Comparison of ENCODE assay signal across 19 mouse cellular contexts in genomic region chr11:101364531-101364931, GRCm38 (mm10). TPM values are rescaled to one million over a fixed set of nuclear protein-coding genes. Genes with fewer than 3 reads are reported as not detected.
A peak's percentile ranks its signal among the peaks of the same experiment; 100 is the strongest.
DNase-seq lines count a peak whose midpoint lies in the region; ATAC-seq lines count a peak whose summit lies in the region.
"Had no signal": no experiment of that assay in that cellular context is flagged by ENCODE, and none has a peak within 500 bp of the region (broad histone marks: within the 10 kb centered on the region; RNA-seq: fewer than 3 reads in every experiment).

No protein-coding gene starts in this region.

- 70% methylated on average over 3 of the region's 5 CpGs for WGBS in kidney, embryonic 14.5 days
- WGBS in kidney, embryonic 16.5 days, result 75% methylated on average over 5 of the region's 5 CpGs
- 3% methylated on average over 5 of the region's 5 CpGs for WGBS in liver, embryonic 12.5 days (ENCODE audit: insufficient replicate concordance)
- 92% methylated on average over 5 of the region's 5 CpGs for WGBS in midbrain, embryonic 13.5 days

- H3K36me3 ChIP-seq in kidney, embryonic 14.5 days (ENCODE audit: control insufficient read depth, insufficient read depth, low read length), result no peaks in the 10 kb centered on the region
- no peaks in the 10 kb centered on the region for H3K36me3 ChIP-seq in kidney, embryonic 16.5 days (ENCODE audit: insufficient read depth, low read length)
- H3K36me3 ChIP-seq in liver, embryonic 12.5 days, result no peaks in the 10 kb centered on the region
- H3K36me3 ChIP-seq in midbrain, embryonic 13.5 days, result no peaks in the 10 kb centered on the region
- H3K36me3 ChIP-seq: limb, embryonic 12.5 days had no signal

- H3K4me2 ChIP-seq in kidney, embryonic 14.5 days (replicated peaks; ENCODE audit: low read depth, low read length), result no peak overlapping the region
- no peak overlapping the region for H3K4me2 ChIP-seq in kidney, embryonic 16.5 days (replicated peaks; ENCODE audit: low read depth, low read length)
- H3K4me2 ChIP-seq in liver, embryonic 12.5 days, result no peak overlapping the region
- no peak overlapping the region for H3K4me2 ChIP-seq in midbrain, embryonic 13.5 days (replicated peaks)
- H3K4me2 ChIP-seq: limb, embryonic 12.5 days; midbrain, embryonic 11.5 days had no signal

- peak; percentile 83 for DNase-seq in kidney, adult 11 months
- peak; percentile 80 for DNase-seq in yolk sac, embryonic 10.5 days (ENCODE audit: low spot score)
- DNase-seq in lung, adult 18-20 months, result no peak
- DNase-seq in embryo, embryonic 10.5 days (ENCODE audit: low spot score), result no peak
- DNase-seq: adrenal gland, adult 2 months; cerebellum, adult 8-10 months; gastrocnemius, postnatal 10 days; lung, postnatal 10 days had no signal

- no peaks in the 10 kb centered on the region for H3K27me3 ChIP-seq in kidney, embryonic 14.5 days (ENCODE audit: control insufficient read depth, insufficient read depth, low read length)
- no peaks in the 10 kb centered on the region for H3K27me3 ChIP-seq in kidney, embryonic 16.5 days (ENCODE audit: insufficient read depth, low read length)
- H3K27me3 ChIP-seq in liver, embryonic 12.5 days (replicated peaks), result no peaks in the 10 kb centered on the region
- H3K27me3 ChIP-seq in midbrain, embryonic 13.5 days, result no peaks in the 10 kb centered on the region
- H3K27me3 ChIP-seq: limb, embryonic 12.5 days had no signal

- no peak overlapping the region for H3K9ac ChIP-seq in kidney, embryonic 14.5 days (ENCODE audit: low read depth, low read length)
- H3K9ac ChIP-seq in kidney, embryonic 16.5 days (replicated peaks; ENCODE audit: low read length), result no peak overlapping the region
- H3K9ac ChIP-seq in liver, embryonic 12.5 days, result no peak overlapping the region
- no peak overlapping the region for H3K9ac ChIP-seq in midbrain, embryonic 13.5 days (replicated peaks)
- H3K9ac ChIP-seq: limb, embryonic 12.5 days had no signal

- H3K27ac ChIP-seq in kidney, embryonic 14.5 days (ENCODE audit: low read depth, low read length), result no peak overlapping the region
- H3K27ac ChIP-seq in kidney, embryonic 16.5 days (ENCODE audit: low read length), result peak overlapping the region; percentile 57; the same call in 1 of the 2 replicates
- no peak overlapping the region for H3K27ac ChIP-seq in liver, embryonic 12.5 days
- no peak overlapping the region for H3K27ac ChIP-seq in midbrain, embryonic 13.5 days
- H3K27ac ChIP-seq: hindbrain, postnatal 0 days; layer of hippocampus, adult 2 months; left cerebral cortex, adult 2 months; limb, embryonic 12.5 days; stomach, postnatal 0 days had no signal

- no peak for ATAC-seq in kidney, embryonic 14.5 days (ENCODE audit: low FRiP score, low TSS enrichment)
- peak; percentile 60 for ATAC-seq in kidney, embryonic 16.5 days (ENCODE audit: low FRiP score, low TSS enrichment)
- peak; percentile 58 for ATAC-seq in liver, embryonic 12.5 days
- ATAC-seq in midbrain, embryonic 13.5 days, result no peak
- ATAC-seq: forebrain, embryonic 16.5 days; hindbrain, postnatal 0 days had no signal

- H3K4me3 ChIP-seq in kidney, embryonic 14.5 days (ENCODE audit: low read length), result no peak overlapping the region
- H3K4me3 ChIP-seq in kidney, embryonic 16.5 days (ENCODE audit: low read length), result no peak overlapping the region
- H3K4me3 ChIP-seq in liver, embryonic 12.5 days, result no peak overlapping the region
- no peak overlapping the region for H3K4me3 ChIP-seq in midbrain, embryonic 13.5 days (replicated peaks)
- H3K4me3 ChIP-seq: layer of hippocampus, adult 2 months; left cerebral cortex, adult 2 months; limb, embryonic 12.5 days had no signal

- H3K4me1 ChIP-seq in kidney, embryonic 14.5 days (ENCODE audit: control insufficient read depth, insufficient read depth, low read length), result peaks cover 12% of the 10 kb centered on the region
- peaks cover 19% of the 10 kb centered on the region for H3K4me1 ChIP-seq in kidney, embryonic 16.5 days (ENCODE audit: insufficient read depth, low read length)
- peaks cover 26% of the 10 kb centered on the region for H3K4me1 ChIP-seq in liver, embryonic 12.5 days
- no peaks in the 10 kb centered on the region for H3K4me1 ChIP-seq in midbrain, embryonic 13.5 days (replicated peaks)
- H3K4me1 ChIP-seq: limb, embryonic 12.5 days had no signal

- H3K9me3 ChIP-seq in kidney, embryonic 14.5 days (ENCODE audit: control insufficient read depth, low read length), result no peaks in the 10 kb centered on the region
- no peaks in the 10 kb centered on the region for H3K9me3 ChIP-seq in kidney, embryonic 16.5 days (ENCODE audit: low read length)
- H3K9me3 ChIP-seq in liver, embryonic 12.5 days (replicated peaks), result no peaks in the 10 kb centered on the region
- H3K9me3 ChIP-seq in midbrain, embryonic 13.5 days, result no peaks in the 10 kb centered on the region
- H3K9me3 ChIP-seq: limb, embryonic 12.5 days had no signal

RNA-seq across cellular contexts. Expression of gene G6pc, which starts 2.8 kb away (rescaled TPM):
- 0.08 TPM in 1 of 2 replicates, not detected in the other for polyA plus RNA-seq in kidney, embryonic 14.5 days (2014; fragmentation: Nextera tagmentation; extraction: Ambion mirVana)
- 2.8 and 3.6 TPM in 2 replicates for polyA plus RNA-seq in kidney, embryonic 16.5 days (2015; fragmentation: Nextera tagmentation; extraction: Ambion mirVana)
- not detected in 2 replicates for polyA plus RNA-seq in liver, embryonic 12.5 days (2016; fragmentation: Nextera tagmentation; extraction: Ambion mirVana)
- polyA plus RNA-seq in midbrain, embryonic 13.5 days (2015; fragmentation: Nextera tagmentation; extraction: Ambion mirVana), result not detected in 2 replicates
- polyA plus RNA-seq: forebrain, embryonic 16.5 days; hindbrain, postnatal 0 days; limb, embryonic 12.5 days; midbrain, embryonic 11.5 days had no signal

RNA-seq across cellular contexts. Expression of gene Aoc3, which starts 34.1 kb away (rescaled TPM):
- polyA plus RNA-seq in kidney, embryonic 14.5 days (2014; fragmentation: Nextera tagmentation; extraction: Ambion mirVana), result 0.23 and 0.37 TPM in 2 replicates
- 0.86 and 1.3 TPM in 2 replicates for polyA plus RNA-seq in kidney, embryonic 16.5 days (2015; fragmentation: Nextera tagmentation; extraction: Ambion mirVana)
- 0.05 and 0.06 TPM in 2 replicates for polyA plus RNA-seq in liver, embryonic 12.5 days (2016; fragmentation: Nextera tagmentation; extraction: Ambion mirVana)
- polyA plus RNA-seq in midbrain, embryonic 13.5 days (2015; fragmentation: Nextera tagmentation; extraction: Ambion mirVana), result not detected in 2 replicates
- polyA plus RNA-seq: midbrain, embryonic 11.5 days had no signal

RNA-seq across cellular contexts. Expression of gene Aoc2, which starts 39.7 kb away (rescaled TPM):
- 1.9 TPM in 2 replicates for polyA plus RNA-seq in kidney, embryonic 14.5 days (2014; fragmentation: Nextera tagmentation; extraction: Ambion mirVana)
- 1.7 and 2.0 TPM in 2 replicates for polyA plus RNA-seq in kidney, embryonic 16.5 days (2015; fragmentation: Nextera tagmentation; extraction: Ambion mirVana)
- polyA plus RNA-seq in liver, embryonic 12.5 days (2016; fragmentation: Nextera tagmentation; extraction: Ambion mirVana), result 2.2 TPM in 2 replicates
- polyA plus RNA-seq in midbrain, embryonic 13.5 days (2015; fragmentation: Nextera tagmentation; extraction: Ambion mirVana), result 2.4 and 2.5 TPM in 2 replicates

RNA-seq across cellular contexts. Expression of gene Psme3, which starts 48.5 kb away (rescaled TPM):
- polyA plus RNA-seq in kidney, embryonic 14.5 days (2014; fragmentation: Nextera tagmentation; extraction: Ambion mirVana), result 113 and 130 TPM in 2 replicates
- polyA plus RNA-seq in kidney, embryonic 16.5 days (2015; fragmentation: Nextera tagmentation; extraction: Ambion mirVana), result 142 and 148 TPM in 2 replicates
- polyA plus RNA-seq in liver, embryonic 12.5 days (2016; fragmentation: Nextera tagmentation; extraction: Ambion mirVana), result 263 and 273 TPM in 2 replicates
- polyA plus RNA-seq in midbrain, embryonic 13.5 days (2015; fragmentation: Nextera tagmentation; extraction: Ambion mirVana), result 126 and 134 TPM in 2 replicates

RNA-seq across cellular contexts. Expression of gene Aarsd1, which starts 52.9 kb away (rescaled TPM):
- 85.2 and 99.0 TPM in 2 replicates for polyA plus RNA-seq in kidney, embryonic 14.5 days (2014; fragmentation: Nextera tagmentation; extraction: Ambion mirVana)
- polyA plus RNA-seq in kidney, embryonic 16.5 days (2015; fragmentation: Nextera tagmentation; extraction: Ambion mirVana), result 79.2 and 84.1 TPM in 2 replicates
- polyA plus RNA-seq in liver, embryonic 12.5 days (2016; fragmentation: Nextera tagmentation; extraction: Ambion mirVana), result 67.0 and 72.7 TPM in 2 replicates
- polyA plus RNA-seq in midbrain, embryonic 13.5 days (2015; fragmentation: Nextera tagmentation; extraction: Ambion mirVana), result 94.8 and 101 TPM in 2 replicates

Comparison
In these comparisons a context has a peak if more than half of its experiments do, and no peak if none do; other contexts are left out.
1. ATAC-seq: peak in kidney, embryonic 16.5 days (single experiment) and liver, embryonic 12.5 days (single experiment); none in kidney, embryonic 14.5 days (single experiment) and midbrain, embryonic 13.5 days (single experiment).
2. DNase-seq: peak in kidney, adult 11 months (single experiment) and yolk sac, embryonic 10.5 days (single experiment); none in lung, adult 18-20 months (0 of 2) and embryo, embryonic 10.5 days (single experiment).